8 mouse cellular contexts compared by ENCODE assay signal in genomic region chr4:137117471-137118331, GRCm38 (mm10).
A peak's percentile ranks its signal among the peaks of the same experiment; 100 is the strongest.
DNase-seq lines count a peak whose midpoint lies in the region; ATAC-seq lines count a peak whose summit lies in the region.

No protein-coding gene starts in this region.

- peak; percentile 87 for ATAC-seq in neural tube, embryonic 13.5 days (ENCODE audit: low read depth)

- H3K4me3 ChIP-seq in neural tube, embryonic 13.5 days = peak overlapping the region; percentile 34

- peak; percentile 15 to 16 for DNase-seq in left cerebral cortex, postnatal 25 days (ENCODE audit: low spot score in 2 of 2)
- DNase-seq in left cerebral cortex, adult 11 months (ENCODE audit: low spot score) = no peak
- peak; percentile 38 for DNase-seq in c-Kit-positive CD71-positive TER-119-positive erythroid progenitor cells, embryonic 14.5 days (ENCODE audit: low spot score)
- peak; percentile 28 for DNase-seq in gastrocnemius, postnatal 14 days
- DNase-seq in kidney, adult 8-10 months = peak; percentile 38 to 55
- DNase-seq in lung, adult 18-20 months = peak; percentile 55 to 67
- peak; percentile 53 to 58 for DNase-seq in thymus, postnatal 36 days

- H3K4me2 ChIP-seq in neural tube, embryonic 13.5 days = peak overlapping the region; percentile 57

- 1% methylated on average over 27 of the region's 27 CpGs for WGBS in neural tube, embryonic 13.5 days

- no peaks in the 10 kb centered on the region for H3K36me3 ChIP-seq in neural tube, embryonic 13.5 days

- H3K4me1 ChIP-seq in neural tube, embryonic 13.5 days (replicated peaks) = peaks cover 32% of the 10 kb centered on the region

- peak overlapping the region; percentile 61 for H3K27ac ChIP-seq in neural tube, embryonic 13.5 days (replicated peaks)

- no peaks in the 10 kb centered on the region for H3K9me3 ChIP-seq in neural tube, embryonic 13.5 days

- H3K27me3 ChIP-seq in neural tube, embryonic 13.5 days = no peaks in the 10 kb centered on the region

- peak overlapping the region; percentile 58 for H3K9ac ChIP-seq in neural tube, embryonic 13.5 days

- intact Hi-C loops in left cerebral cortex, postnatal 25 days (cut with DNase I) = no loop called here
- intact Hi-C loops in gastrocnemius, postnatal 14 days (cut with DNase I; ENCODE audit: low total_unique reads) = no loop called here
